Mouse (Mus musculus) C2C12 (cell line): ENCODE measurements around the gene Rsu1.
A peak's percentile ranks its signal among the peaks of the same experiment; 100 is the strongest.

Source experiments
- CTCF ChIP-seq: IDR thresholded peaks from one replicate; pipeline ENCODE4 v1.5.1; 2011; ENCODE audit not compliant: control insufficient read depth, insufficient read depth, insufficient read length
- MYOD1 ChIP-seq: IDR thresholded peaks from one replicate; pipeline ENCODE4 v1.6.1; 2011; ENCODE audit warnings: low read depth; ENCODE audit not compliant: control insufficient read depth, insufficient read length
- MYOG ChIP-seq: IDR thresholded peaks from one replicate; pipeline ENCODE4 v1.6.1; 2011; ENCODE audit not compliant: control insufficient read depth, insufficient read length; ENCODE audit errors: extremely low read depth
- USF1 ChIP-seq: IDR thresholded peaks from one replicate; pipeline ENCODE4 v1.6.1; 2011; ENCODE audit warnings: low read depth, mild to moderate bottlenecking, control low read depth, moderate library complexity

GRCm38 (mm10) chr2:13299031-13299430, 27.8 kb upstream of the Rsu1 start:
- TF ChIP-seq CTCF = peak; percentile 0
- TF ChIP-seq MYOG = no peak
- no peak for TF ChIP-seq USF1
- TF ChIP-seq MYOD1 = no peak
